Mouse (Mus musculus): Measurements from ENCODE around the gene Ccdc189.
"Not testable (repeated sequence)": the region's sequence is repeated elsewhere in the genome, so short reads cannot be mapped to it uniquely, and the experiment has no call there.

DNA sequence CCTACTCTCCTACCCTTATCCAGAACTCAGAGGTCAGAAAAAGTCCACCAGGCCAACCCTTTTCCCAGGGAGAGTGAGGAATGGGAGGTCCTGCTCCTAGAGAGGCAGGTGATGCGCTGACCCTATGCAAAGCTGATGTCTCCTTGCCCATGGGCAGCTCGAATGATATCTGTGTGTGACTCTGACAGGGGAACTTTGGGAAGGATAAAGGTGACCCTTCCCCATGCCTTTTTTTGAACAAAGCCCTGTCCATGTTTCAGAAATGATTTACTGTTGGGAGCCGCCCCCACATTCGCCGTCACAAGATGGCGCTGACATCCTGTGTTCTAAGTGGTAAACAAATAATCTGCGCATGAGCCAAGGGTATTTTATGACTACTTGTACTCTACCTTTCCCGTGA lies 30.0 kb upstream of the Ccdc189 start:
- not testable (repeated sequence) for TF ChIP-seq POLR2A (IDR thresholded peaks at IDR 0.05; ENCODE audit: control insufficient read depth, low read depth, low read length); CTCF (IDR thresholded peaks at IDR 0.05; ENCODE audit: control insufficient read depth, insufficient read depth, insufficient replicate concordance, low read depth, low read length)

Data from testis, adult 2 months (tissue).